Mouse (Mus musculus) lung, adult 2 months (tissue): Measurements from ENCODE around the gene Pdzrn3.

ENCODE experiments used
- CTCF ChIP-seq: fragments of 200-500 bp; IDR thresholded peaks from 2 replicates; pipeline ENCODE4 v1.5.1; 2011; ENCODE audit warnings: mild to moderate bottlenecking, low read length, control low read depth; ENCODE audit not compliant: insufficient read depth
- POLR2A ChIP-seq: fragments of 200-500 bp; IDR thresholded peaks from 2 replicates; pipeline ENCODE4 v1.6.1; 2011; ENCODE audit warnings: low read depth, mild to moderate bottlenecking, control low read depth, low read length, borderline replicate concordance; ENCODE audit errors: extremely low read depth

GRCm38 (mm10) chr6:101297563-101298520 lies 79.9 kb downstream of the Pdzrn3 start:
- TF ChIP-seq POLR2A = no peak
- no peak for TF ChIP-seq CTCF
